Mouse (Mus musculus): ENCODE data around the gene Rpl27. TPM values are rescaled to one million over a fixed set of nuclear protein-coding genes. Genes with fewer than 3 reads are reported as not detected.
A peak's percentile ranks its signal among the peaks of the same experiment; 100 is the strongest.
"Not testable (repeated sequence)": the region's sequence is repeated elsewhere in the genome, so short reads cannot be mapped to it uniquely, and the experiment has no call there.

The Rpl27 gene
- polyA plus RNA-seq, 1 experiment from 2014 or later: 212 TPM

- H3K4me1 ChIP-seq: peaks cover 22% of the 10 kb centered on the region
- not testable (repeated sequence) for H3K9ac ChIP-seq; H3K27ac ChIP-seq; H3K36me3 ChIP-seq (replicated peaks); H3K9me3 ChIP-seq; H3K27me3 ChIP-seq (replicated peaks); ATAC-seq (replicated peaks); H3K4me3 ChIP-seq; H3K4me2 ChIP-seq
- 87% methylated on average over 4 of the region's 4 CpGs for WGBS
Measured at GRCm38 (mm10) chr11:101476361-101476760, 34.3 kb downstream of the Rpl27 start.

DNA sequence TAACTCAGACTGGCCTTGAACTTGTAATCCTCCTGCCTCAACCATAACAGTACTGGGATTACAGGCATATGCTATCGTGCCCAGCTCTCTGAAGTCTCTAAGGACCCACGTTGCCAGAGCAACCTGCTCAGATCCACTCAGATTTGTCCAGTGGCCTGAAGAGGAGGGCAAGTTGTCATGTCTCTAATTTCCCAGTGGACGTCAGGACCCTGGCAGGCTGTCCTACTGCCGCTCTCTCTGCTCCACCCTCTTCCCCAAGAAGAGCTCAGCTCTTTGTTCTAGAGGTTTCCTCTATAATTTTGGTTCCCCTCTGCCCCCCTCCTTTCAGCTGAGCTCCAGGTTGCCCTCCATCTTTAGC lies 35.1 kb downstream of the Rpl27 start:
- no peak overlapping the region for H3K4me3 ChIP-seq
- no peaks in the 10 kb centered on the region for H3K9me3 ChIP-seq
- peak overlapping the region; percentile 82 for H3K27ac ChIP-seq
- H3K36me3 ChIP-seq (replicated peaks): no peaks in the 10 kb centered on the region
- no peak overlapping the region for H3K4me2 ChIP-seq
- peak; percentile 78 for ATAC-seq (replicated peaks)
- H3K27me3 ChIP-seq (replicated peaks): no peaks in the 10 kb centered on the region
- H3K9ac ChIP-seq: no peak overlapping the region
- 5% methylated on average over 4 of the region's 4 CpGs for WGBS
- peaks cover 22% of the 10 kb centered on the region for H3K4me1 ChIP-seq

GRCm38 (mm10) chr11:101477552-101478211 lies 35.6 kb downstream of the Rpl27 start:
- Histone ChIP-seq H3K9ac (no peak overlapping the region), H3K4me3 (no peak overlapping the region), H3K27ac (peak overlapping the region; percentile 82), H3K9me3 (no peaks in the 10 kb centered on the region), H3K4me2 (no peak overlapping the region), H3K27me3 (replicated peaks) (no peaks in the 10 kb centered on the region), H3K4me1 (peaks cover 22% of the 10 kb centered on the region), H3K36me3 (replicated peaks) (no peaks in the 10 kb centered on the region)
- 18% methylated on average over 10 of the region's 10 CpGs for WGBS
- ATAC-seq (replicated peaks): peak; percentile 76

GRCm38 (mm10) chr11:101479171-101479635 lies 37.1 kb downstream of the Rpl27 start:
- no peak; the same call in 1 of the 2 replicates for ATAC-seq (replicated peaks)
- Histone ChIP-seq H3K4me1 (peaks cover 29% of the 10 kb centered on the region), H3K4me3 (no peak overlapping the region), H3K4me2 (peak overlapping the region; percentile 41), H3K9ac (no peak overlapping the region), H3K27me3 (replicated peaks) (no peaks in the 10 kb centered on the region), H3K9me3 (no peaks in the 10 kb centered on the region), H3K27ac (peak overlapping the region; percentile 40), H3K36me3 (replicated peaks) (no peaks in the 10 kb centered on the region)
- WGBS: 2% methylated on average over 18 of the region's 18 CpGs

DNA sequence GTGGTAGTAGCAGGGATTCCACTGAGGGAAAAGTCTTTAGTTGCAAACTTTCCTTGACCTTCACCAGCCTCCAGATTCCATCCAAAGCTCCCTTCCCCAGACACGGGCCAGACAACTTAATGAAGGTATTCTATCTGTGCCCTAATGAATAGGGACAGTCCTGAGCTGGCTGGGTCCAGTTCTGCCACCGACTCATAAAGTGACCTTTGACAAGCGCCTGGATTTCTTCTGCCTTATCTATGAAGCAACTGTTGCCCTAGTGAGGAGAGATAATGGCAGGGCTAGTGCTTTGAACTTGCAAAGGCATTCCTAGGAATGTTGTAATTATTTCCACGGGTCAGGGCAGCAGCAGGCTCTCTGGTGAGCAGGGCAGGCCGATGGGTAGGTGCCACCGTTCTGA lies 38.8 kb downstream of the Rpl27 start:
- H3K4me1 ChIP-seq: peaks cover 29% of the 10 kb centered on the region

GRCm38 (mm10) chr11:101483804-101484203 lies 41.7 kb downstream of the Rpl27 start:
- Histone ChIP-seq H3K36me3 (replicated peaks) (no peaks in the 10 kb centered on the region), H3K4me3 (no peak overlapping the region), H3K27me3 (replicated peaks) (no peaks in the 10 kb centered on the region), H3K27ac (peak overlapping the region; percentile 61), H3K4me2 (no peak overlapping the region), H3K9ac (no peak overlapping the region), H3K4me1 (peaks cover 19% of the 10 kb centered on the region), H3K9me3 (no peaks in the 10 kb centered on the region)
- 17% methylated on average over 3 of the region's 3 CpGs for WGBS
- no peak for ATAC-seq (replicated peaks)

More for the DNA sequence above, 38.8 kb downstream of the Rpl27 start:
- WGBS: 70% methylated on average over 6 of the region's 6 CpGs
- Histone ChIP-seq H3K9ac (no peak overlapping the region), H3K4me3 (no peak overlapping the region), H3K27me3 (replicated peaks) (no peaks in the 10 kb centered on the region), H3K36me3 (replicated peaks) (no peaks in the 10 kb centered on the region), H3K9me3 (no peaks in the 10 kb centered on the region), H3K27ac (no peak overlapping the region), H3K4me2 (no peak overlapping the region)
- no peak for ATAC-seq (replicated peaks)

DNA sequence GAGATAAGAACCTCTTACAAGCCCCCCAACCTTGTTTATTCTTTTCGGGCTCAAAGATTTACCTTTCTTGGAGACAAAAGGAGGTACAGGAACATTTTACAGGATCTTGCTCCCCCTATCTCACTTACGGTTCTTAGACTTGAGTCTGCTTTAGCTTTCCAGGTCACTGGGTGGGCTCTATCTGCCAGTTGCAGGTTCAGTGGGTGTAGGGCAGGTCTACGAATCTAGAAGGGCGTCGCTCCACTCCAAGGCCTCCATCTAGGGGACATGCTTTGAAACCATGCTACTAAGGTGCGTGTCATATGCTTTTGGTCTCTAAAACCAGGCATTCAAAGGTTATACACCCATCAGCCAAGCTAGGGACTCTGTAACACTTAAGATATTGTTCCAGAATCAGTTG lies 42.1 kb downstream of the Rpl27 start:
- no peaks in the 10 kb centered on the region for H3K36me3 ChIP-seq (replicated peaks)
- H3K4me2 ChIP-seq: no peak overlapping the region
- no peak overlapping the region for H3K9ac ChIP-seq
- H3K27me3 ChIP-seq (replicated peaks): no peaks in the 10 kb centered on the region
- no peak overlapping the region for H3K27ac ChIP-seq
- H3K4me1 ChIP-seq: peaks cover 15% of the 10 kb centered on the region
- WGBS: 66% methylated on average over 6 of the region's 6 CpGs
- no peak for ATAC-seq (replicated peaks)
- H3K9me3 ChIP-seq: no peaks in the 10 kb centered on the region
- H3K4me3 ChIP-seq: no peak overlapping the region

DNA sequence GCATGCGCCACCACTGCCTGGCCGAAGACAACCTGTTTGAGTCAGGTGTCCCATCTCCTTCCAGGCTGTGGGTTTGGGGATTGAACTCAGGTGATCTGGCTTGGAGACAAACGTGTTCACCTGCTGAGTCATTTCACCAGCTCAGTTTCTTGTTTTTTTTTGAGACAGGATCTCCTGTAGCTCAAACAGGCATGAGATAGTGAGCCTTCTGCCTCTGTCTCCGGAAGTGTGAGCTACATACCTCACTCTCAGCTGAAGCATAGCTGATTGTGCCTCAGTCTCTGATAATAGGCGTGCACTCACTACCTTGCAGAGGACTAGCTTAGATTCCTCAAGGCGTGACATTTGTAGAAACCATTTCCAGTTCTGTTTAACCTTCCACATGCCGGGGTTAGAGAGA lies 42.7 kb downstream of the Rpl27 start:
- no peak for ATAC-seq (replicated peaks)
- no peaks in the 10 kb centered on the region for H3K27me3 ChIP-seq (replicated peaks)

GRCm38 (mm10) chr11:101485509-101486028 lies 43.5 kb downstream of the Rpl27 start:
- ATAC-seq (replicated peaks): no peak
- Histone ChIP-seq H3K9me3 (no peaks in the 10 kb centered on the region), H3K4me1 (peaks cover 7% of the 10 kb centered on the region), H3K27ac (peak overlapping the region; percentile 67), H3K27me3 (replicated peaks) (no peaks in the 10 kb centered on the region), H3K4me2 (no peak overlapping the region), H3K9ac (peak overlapping the region; percentile 12; the same call in 1 of the 2 replicates), H3K4me3 (no peak overlapping the region), H3K36me3 (replicated peaks) (no peaks in the 10 kb centered on the region)
- 35% methylated on average over 6 of the region's 6 CpGs for WGBS

More for the DNA sequence above, 42.7 kb downstream of the Rpl27 start:
- Histone ChIP-seq H3K4me1 (peaks cover 9% of the 10 kb centered on the region), H3K27ac (no peak overlapping the region; the same call in 1 of the 2 replicates), H3K4me2 (no peak overlapping the region), H3K36me3 (replicated peaks) (no peaks in the 10 kb centered on the region), H3K9ac (no peak overlapping the region), H3K9me3 (no peaks in the 10 kb centered on the region), H3K4me3 (no peak overlapping the region)
- 87% methylated on average over 7 of the region's 7 CpGs for WGBS

DNA sequence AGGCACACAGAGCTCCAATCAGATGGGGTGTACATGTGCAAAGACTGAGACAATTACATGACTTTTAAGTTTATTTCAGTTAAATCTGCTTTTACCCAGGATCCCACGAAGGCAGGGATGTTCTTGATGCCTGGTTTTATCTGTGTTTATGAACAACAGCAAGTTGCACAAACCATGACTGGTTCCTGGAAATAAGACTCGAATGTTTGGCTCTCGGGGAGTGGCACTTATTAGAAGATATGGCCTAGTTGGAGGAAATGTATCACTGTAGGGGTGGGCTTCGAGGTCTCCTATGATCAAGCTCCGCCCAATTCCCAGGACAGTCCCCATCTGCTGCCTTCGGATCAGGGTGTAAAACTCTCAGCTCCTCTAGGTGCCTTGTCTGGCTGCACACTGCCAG lies 44.0 kb downstream of the Rpl27 start:
- Histone ChIP-seq H3K9me3 (no peaks in the 10 kb centered on the region), H3K36me3 (replicated peaks) (no peaks in the 10 kb centered on the region), H3K27ac (peak overlapping the region; percentile 67), H3K9ac (no peak overlapping the region), H3K4me1 (peaks cover 7% of the 10 kb centered on the region), H3K27me3 (replicated peaks) (no peaks in the 10 kb centered on the region), H3K4me3 (no peak overlapping the region), H3K4me2 (no peak overlapping the region)
- 74% methylated on average over 6 of the region's 6 CpGs for WGBS
- no peak for ATAC-seq (replicated peaks)

Small RNA genes lying within 50 kb of the gene (microRNA-seq; reads per million reads assigned to microRNA genes)
- gene Mir6929: not detected

Other genes with a start within 250 kb of the Rpl27 start
- gene Ezh1, start 215.8 kb upstream of the Rpl27 start, polyA plus RNA-seq (2015; fragmentation: Nextera tagmentation; extraction: Ambion mirVana): 27.4 and 30.7 TPM in 2 replicates
- gene Ramp2, start 196.3 kb upstream of the Rpl27 start, polyA plus RNA-seq (2015; fragmentation: Nextera tagmentation; extraction: Ambion mirVana): 86.5 and 103 TPM in 2 replicates
- gene Vps25, start 188.6 kb upstream of the Rpl27 start, polyA plus RNA-seq (2015; fragmentation: Nextera tagmentation; extraction: Ambion mirVana): 123 and 124 TPM in 2 replicates
- gene Wnk4, start 181.7 kb upstream of the Rpl27 start, polyA plus RNA-seq (2015; fragmentation: Nextera tagmentation; extraction: Ambion mirVana): 7.7 and 10.7 TPM in 2 replicates
- gene Cntd1, start 163.3 kb upstream of the Rpl27 start, polyA plus RNA-seq (2015; fragmentation: Nextera tagmentation; extraction: Ambion mirVana): 0.93 and 1.3 TPM in 2 replicates
- 202 and 204 TPM in 2 replicates for gene Coa3, start 163.2 kb upstream of the Rpl27 start, polyA plus RNA-seq (2015; fragmentation: Nextera tagmentation; extraction: Ambion mirVana)
- gene Becn1, start 140.0 kb upstream of the Rpl27 start, polyA plus RNA-seq (2015; fragmentation: Nextera tagmentation; extraction: Ambion mirVana): 183 and 186 TPM in 2 replicates
- 115 and 120 TPM in 2 replicates for gene Psme3, start 126.1 kb upstream of the Rpl27 start, polyA plus RNA-seq (2015; fragmentation: Nextera tagmentation; extraction: Ambion mirVana)
- gene Aoc2, start 117.2 kb upstream of the Rpl27 start, polyA plus RNA-seq (2015; fragmentation: Nextera tagmentation; extraction: Ambion mirVana): 2.2 and 2.9 TPM in 2 replicates
- gene Aoc3, start 111.7 kb upstream of the Rpl27 start, polyA plus RNA-seq (2015; fragmentation: Nextera tagmentation; extraction: Ambion mirVana): 0.06 TPM in 1 of 2 replicates, not detected in the other
- gene G6pc, start 74.7 kb upstream of the Rpl27 start, polyA plus RNA-seq (2015; fragmentation: Nextera tagmentation; extraction: Ambion mirVana): not detected in 2 replicates
- gene Aarsd1, start 24.7 kb upstream of the Rpl27 start, polyA plus RNA-seq (2015; fragmentation: Nextera tagmentation; extraction: Ambion mirVana): 103 and 108 TPM in 2 replicates
- gene Gm27029, start 17.5 kb upstream of the Rpl27 start, polyA plus RNA-seq (2015; fragmentation: Nextera tagmentation; extraction: Ambion mirVana): 8.3 and 8.7 TPM in 2 replicates
- gene Rundc1, start 17.2 kb upstream of the Rpl27 start, polyA plus RNA-seq (2015; fragmentation: Nextera tagmentation; extraction: Ambion mirVana): 31.7 and 34.9 TPM in 2 replicates
- gene Ptges3l, start 17.0 kb upstream of the Rpl27 start, polyA plus RNA-seq (2015; fragmentation: Nextera tagmentation; extraction: Ambion mirVana): 1.7 and 2.0 TPM in 2 replicates
- 3.9 and 4.0 TPM in 2 replicates for gene Ifi35, start 6.1 kb downstream of the Rpl27 start, polyA plus RNA-seq (2015; fragmentation: Nextera tagmentation; extraction: Ambion mirVana)
- gene Rnd2, start 22.7 kb downstream of the Rpl27 start, polyA plus RNA-seq (2015; fragmentation: Nextera tagmentation; extraction: Ambion mirVana): 68.3 and 77.4 TPM in 2 replicates
- gene Vat1, start 23.9 kb downstream of the Rpl27 start, polyA plus RNA-seq (2015; fragmentation: Nextera tagmentation; extraction: Ambion mirVana): 128 and 133 TPM in 2 replicates
- gene Brca1, start 109.7 kb downstream of the Rpl27 start, polyA plus RNA-seq (2015; fragmentation: Nextera tagmentation; extraction: Ambion mirVana): 1.5 and 2.8 TPM in 2 replicates
- gene Nbr1, start 109.9 kb downstream of the Rpl27 start, polyA plus RNA-seq (2015; fragmentation: Nextera tagmentation; extraction: Ambion mirVana): 102 and 103 TPM in 2 replicates
- gene Tmem106a, start 139.9 kb downstream of the Rpl27 start, polyA plus RNA-seq (2015; fragmentation: Nextera tagmentation; extraction: Ambion mirVana): 3.1 and 4.5 TPM in 2 replicates
- not detected in 2 replicates for gene Gm11634, start 157.0 kb downstream of the Rpl27 start, polyA plus RNA-seq (2015; fragmentation: Nextera tagmentation; extraction: Ambion mirVana)
- gene Rdm1, start 184.9 kb downstream of the Rpl27 start, polyA plus RNA-seq (2015; fragmentation: Nextera tagmentation; extraction: Ambion mirVana): 11.1 and 13.2 TPM in 2 replicates
- 5.0 and 7.8 TPM in 2 replicates for gene Arl4d, start 223.2 kb downstream of the Rpl27 start, polyA plus RNA-seq (2015; fragmentation: Nextera tagmentation; extraction: Ambion mirVana)

Data from midbrain, embryonic 15.5 days (tissue).